Mouse (Mus musculus): Measurements from ENCODE around the gene Prok2. TPM values are rescaled to one million over a fixed set of nuclear protein-coding genes. Genes with fewer than 3 reads are reported as not detected.

Prok2 gene
- total and polyA plus RNA-seq, 3 experiments, result 0.21 TPM; not detected in 2

- no peak overlapping the region for H3K27ac ChIP-seq (ENCODE audit: insufficient read depth, low read depth)
- DNase-seq (ENCODE audit: extremely low read depth), result no peak
- H3K4me3 ChIP-seq (replicated peaks in 1 of 3; ENCODE audit: low read depth in 2 of 3, low read length in 2 of 3, poor library complexity in 1 of 3), result no peak overlapping the region
- in situ Hi-C loops (cut with MboI; ENCODE audit: low pct_ligation_motif_present, low pct_unique_long_range_greater_than_20kb, low sequenced_read_pairs), result loop anchor here (25.0 kb wide), 1 partner anchor 113 kb away; no protein-coding TSS in a partner anchor
- dilution Hi-C loops (cut with MboI; ENCODE audit: extremely low pct_ligation_motif_present, extremely low pct_unique_long_range_greater_than_20kb, low sequenced_read_pairs), result no loop called here
- H3K9ac ChIP-seq (ENCODE audit: insufficient read depth, low read depth), result no peak overlapping the region
- H3K9me3 ChIP-seq (replicated peaks; ENCODE audit: low read length), result no peaks in the 10 kb centered on the region
- no peaks in the 10 kb centered on the region for H3K27me3 ChIP-seq (replicated peaks)
- H3K36me3 ChIP-seq (replicated peaks in 1 of 2; ENCODE audit: control insufficient read depth in 1 of 2, insufficient read depth in 1 of 2, low read length in 1 of 2), result no peaks in the 10 kb centered on the region
- peaks cover 0 to 4% of the 10 kb centered on the region in 2 experiments; a peak in 2 of 4 replicates for H3K4me1 ChIP-seq (ENCODE audit: control insufficient read depth in 1 of 2, insufficient read depth in 2 of 2)
- H3K4me2 ChIP-seq (ENCODE audit: insufficient read depth, low read depth, poor library complexity, severe bottlenecking), result no peak overlapping the region
- no peaks in the 10 kb centered on the region for H3K79me2 ChIP-seq (replicated peaks; ENCODE audit: control insufficient read depth, extremely low read depth, insufficient read depth, poor library complexity, severe bottlenecking)
- TF ChIP-seq ZMIZ1 (IDR thresholded peaks at IDR 0.05; ENCODE audit: low read depth, low read length) (no peak), ETS1 (conservative IDR thresholded peaks at IDR 0.05; ENCODE audit: low read depth, low read length) (no peak), TBP (conservative IDR thresholded peaks at IDR 0.05; ENCODE audit: low read depth, low read length) (no peak), NRF1 (IDR thresholded peaks at IDR 0.05; ENCODE audit: low read depth, low read length) (no peak), JUND (conservative IDR thresholded peaks at IDR 0.05; ENCODE audit: low read depth, low read length) (no peak)
Observed at GRCm38 (mm10) chr6:99674482-99674881, 51.7 kb downstream of the Prok2 start.

- in situ Hi-C loops (cut with MboI; ENCODE audit: low pct_ligation_motif_present, low pct_unique_long_range_greater_than_20kb, low sequenced_read_pairs), result loop anchor here (25.0 kb wide), 1 partner anchor 116 kb away; no protein-coding TSS in a partner anchor
- Histone ChIP-seq H3K9ac (ENCODE audit: insufficient read depth, low read depth) (no peak overlapping the region), H3K9me3 (replicated peaks; ENCODE audit: low read length) (no peaks in the 10 kb centered on the region), H3K79me2 (replicated peaks; ENCODE audit: control insufficient read depth, extremely low read depth, insufficient read depth, poor library complexity, severe bottlenecking) (no peaks in the 10 kb centered on the region), H3K4me1 (ENCODE audit: control insufficient read depth in 1 of 2, insufficient read depth in 2 of 2) (peaks cover 5 to 13% of the 10 kb centered on the region in 2 experiments; a peak in 2 of 4 replicates), H3K27me3 (replicated peaks) (peaks cover 5% of the 10 kb centered on the region), H3K27ac (ENCODE audit: insufficient read depth, low read depth) (no peak overlapping the region), H3K4me3 (replicated peaks in 1 of 3; ENCODE audit: low read depth in 2 of 3, low read length in 2 of 3, poor library complexity in 1 of 3) (no peak overlapping the region), H3K36me3 (replicated peaks in 1 of 2; ENCODE audit: control insufficient read depth in 1 of 2, insufficient read depth in 1 of 2, low read length in 1 of 2) (no peaks in the 10 kb centered on the region), H3K4me2 (ENCODE audit: insufficient read depth, low read depth, poor library complexity, severe bottlenecking) (no peak overlapping the region)
- dilution Hi-C loops (cut with MboI; ENCODE audit: extremely low pct_ligation_motif_present, extremely low pct_unique_long_range_greater_than_20kb, low sequenced_read_pairs), result no loop called here
- no peak for DNase-seq (ENCODE audit: extremely low read depth)
- TF ChIP-seq GABPA (IDR thresholded peaks at IDR 0.05; ENCODE audit: insufficient replicate concordance, low read depth, low read length) (no peak), MEF2A (IDR thresholded peaks at IDR 0.05; ENCODE audit: borderline replicate concordance, low read depth, low read length) (no peak), IRF4 (IDR thresholded peaks at IDR 0.05; ENCODE audit: low read depth, low read length) (no peak), SMC3 (IDR thresholded peaks at IDR 0.05; ENCODE audit: low read depth, low read length) (peak; percentile 51), CTCF (conservative IDR thresholded peaks at IDR 0.05 in 1 of 2, IDR thresholded peaks at IDR 0.05 in 1 of 2; ENCODE audit: low read depth in 2 of 2, low read length in 2 of 2) (peak in 1 of 2 experiments; percentile 60; a peak in 2 of 4 replicates)
Observed at GRCm38 (mm10) chr6:99671768-99672167, 54.4 kb downstream of the Prok2 start.

- peaks cover 5% of the 10 kb centered on the region for H3K27me3 ChIP-seq (replicated peaks)
- no peak overlapping the region for H3K9ac ChIP-seq (ENCODE audit: insufficient read depth, low read depth)
- H3K9me3 ChIP-seq (replicated peaks; ENCODE audit: low read length), result no peaks in the 10 kb centered on the region
- peaks cover 5 to 13% of the 10 kb centered on the region in 2 experiments; a peak in 2 of 4 replicates for H3K4me1 ChIP-seq (ENCODE audit: control insufficient read depth in 1 of 2, insufficient read depth in 2 of 2)
- in situ Hi-C loops (cut with MboI; ENCODE audit: low pct_ligation_motif_present, low pct_unique_long_range_greater_than_20kb, low sequenced_read_pairs), result loop anchor here (25.0 kb wide), 1 partner anchor 117 kb away; no protein-coding TSS in a partner anchor
- dilution Hi-C loops (cut with MboI; ENCODE audit: extremely low pct_ligation_motif_present, extremely low pct_unique_long_range_greater_than_20kb, low sequenced_read_pairs), result no loop called here
- H3K4me2 ChIP-seq (ENCODE audit: insufficient read depth, low read depth, poor library complexity, severe bottlenecking), result no peak overlapping the region
- peaks cover 2% of the 10 kb centered on the region; the same call in 1 of the 2 replicates for H3K79me2 ChIP-seq (replicated peaks; ENCODE audit: control insufficient read depth, extremely low read depth, insufficient read depth, poor library complexity, severe bottlenecking)
- peak; percentile 67 for DNase-seq (ENCODE audit: extremely low read depth)
- no peak overlapping the region for H3K27ac ChIP-seq (ENCODE audit: insufficient read depth, low read depth)
- H3K4me3 ChIP-seq (replicated peaks in 1 of 3; ENCODE audit: low read depth in 2 of 3, low read length in 2 of 3, poor library complexity in 1 of 3), result no peak overlapping the region
- H3K36me3 ChIP-seq (replicated peaks in 1 of 2; ENCODE audit: control insufficient read depth in 1 of 2, insufficient read depth in 1 of 2, low read length in 1 of 2), result no peaks in the 10 kb centered on the region
- TF ChIP-seq MEF2A (IDR thresholded peaks at IDR 0.05; ENCODE audit: borderline replicate concordance, low read depth, low read length) (no peak), MXI1 (IDR thresholded peaks at IDR 0.05; ENCODE audit: low read depth, low read length) (no peak), RCOR1 (conservative IDR thresholded peaks at IDR 0.05; ENCODE audit: low read depth, low read length) (no peak), RAD21 (IDR thresholded peaks at IDR 0.05; ENCODE audit: low read depth, low read length) (peak; percentile 44), POLR2A (IDR thresholded peaks at IDR 0.05; ENCODE audit: low read depth, low read length) (no peak), ETS1 (conservative IDR thresholded peaks at IDR 0.05; ENCODE audit: low read depth, low read length) (no peak), POLR2AphosphoS2 (IDR thresholded peaks at IDR 0.05; ENCODE audit: low read depth, low read length) (no peak), ZKSCAN1 (IDR thresholded peaks at IDR 0.05; ENCODE audit: borderline replicate concordance, low read depth, low read length) (no peak), UBTF (IDR thresholded peaks at IDR 0.05; ENCODE audit: low read depth, low read length) (no peak), IRF4 (IDR thresholded peaks at IDR 0.05; ENCODE audit: low read depth, low read length) (no peak; the same call in 1 of the 2 replicates), NRF1 (IDR thresholded peaks at IDR 0.05; ENCODE audit: low read depth, low read length) (no peak), MAX (IDR thresholded peaks at IDR 0.05; ENCODE audit: low read length) (no peak), CTCF (conservative IDR thresholded peaks at IDR 0.05 in 1 of 2, IDR thresholded peaks at IDR 0.05 in 1 of 2; ENCODE audit: low read depth in 2 of 2, low read length in 2 of 2) (peak; percentile 61 to 81), MAFK (IDR thresholded peaks at IDR 0.05; ENCODE audit: insufficient replicate concordance, low read length) (no peak), SIN3A (IDR thresholded peaks at IDR 0.05; ENCODE audit: low read length) (no peak), JUN (IDR thresholded peaks at IDR 0.05; ENCODE audit: insufficient read depth, low read depth, low read length) (no peak), GABPA (IDR thresholded peaks at IDR 0.05; ENCODE audit: insufficient replicate concordance, low read depth, low read length) (no peak), BHLHE40 (IDR thresholded peaks at IDR 0.05; ENCODE audit: low read depth, low read length) (no peak), E2F4 (IDR thresholded peaks at IDR 0.05; ENCODE audit: insufficient replicate concordance, low read depth, low read length) (no peak)
Observed at GRCm38 (mm10) chr6:99670481-99671119, 55.6 kb downstream of the Prok2 start.
